Mouse (Mus musculus): ENCODE results near the gene Spred2.

Gene Spred2

DNA sequence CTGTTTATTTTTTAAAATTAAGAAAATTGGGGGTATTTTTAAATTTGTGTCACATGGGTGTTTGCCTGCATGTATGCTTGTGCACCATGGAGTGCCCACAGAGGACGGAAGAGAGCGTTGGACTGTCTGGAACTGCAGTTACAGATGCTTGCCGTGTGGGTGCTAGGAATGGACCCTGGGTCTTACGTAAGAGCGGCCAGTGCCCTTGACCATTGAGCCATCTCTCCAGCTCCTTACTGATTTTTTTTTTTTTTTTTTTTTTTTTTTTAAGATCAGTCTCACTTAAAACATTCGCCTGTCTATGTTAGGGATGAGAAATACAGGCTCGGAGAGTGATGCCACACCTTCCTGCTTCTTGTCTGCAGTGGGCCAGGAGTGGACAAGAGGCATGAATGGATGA is 29.7 kb downstream of the Spred2 start:
- DNase-seq (ENCODE audit: low spot score) = no peak

DNA sequence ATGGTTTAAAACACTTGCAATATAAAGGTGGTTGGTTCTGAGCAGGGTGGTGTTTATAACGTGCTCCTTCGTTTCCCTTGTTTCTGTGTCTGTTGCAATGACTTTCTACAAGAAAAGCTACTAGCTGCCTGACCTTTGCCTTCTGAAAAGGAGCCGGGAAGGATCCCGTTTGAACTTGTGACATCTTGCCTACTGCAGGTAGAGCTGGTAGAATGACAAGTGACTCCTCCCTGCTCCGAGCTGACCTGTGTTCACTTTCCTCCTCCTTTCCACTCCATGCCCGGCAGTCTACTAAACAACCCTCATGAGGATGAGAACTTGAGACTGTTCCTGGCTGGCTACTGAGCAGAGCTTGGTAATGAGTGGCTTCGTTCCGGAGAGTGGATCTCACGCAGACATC is 30.9 kb downstream of the Spred2 start:
- DNase-seq (ENCODE audit: low spot score) = no peak

DNA sequence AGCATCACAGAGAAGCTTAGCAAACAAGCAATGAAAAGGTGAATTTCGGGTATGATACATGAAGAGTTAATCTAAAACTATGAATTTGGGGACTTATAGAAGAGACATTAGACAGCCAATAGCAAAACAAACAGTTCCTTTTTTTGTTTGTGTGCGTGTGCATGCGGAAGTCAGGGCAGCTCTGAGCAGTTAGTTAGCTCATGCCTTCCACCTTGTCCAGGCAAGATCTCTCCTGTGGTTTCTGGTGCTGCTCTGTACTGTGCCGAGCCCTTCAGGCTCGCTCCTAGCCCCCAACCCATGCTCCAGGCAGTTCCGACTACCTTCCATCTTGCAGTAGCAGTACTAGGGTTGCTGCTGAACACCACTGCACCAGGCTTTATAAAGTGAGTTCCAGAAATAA is 31.5 kb downstream of the Spred2 start:
- no peak for DNase-seq (ENCODE audit: low spot score)

- no peak for DNase-seq (ENCODE audit: low spot score)
These were observed 34.8 kb downstream of the Spred2 start for GRCm38 (mm10) chr11:19959006-19959405.

- no peak for DNase-seq (ENCODE audit: low spot score)
These were observed 35.7 kb downstream of the Spred2 start for GRCm38 (mm10) chr11:19959897-19960296.

DNA sequence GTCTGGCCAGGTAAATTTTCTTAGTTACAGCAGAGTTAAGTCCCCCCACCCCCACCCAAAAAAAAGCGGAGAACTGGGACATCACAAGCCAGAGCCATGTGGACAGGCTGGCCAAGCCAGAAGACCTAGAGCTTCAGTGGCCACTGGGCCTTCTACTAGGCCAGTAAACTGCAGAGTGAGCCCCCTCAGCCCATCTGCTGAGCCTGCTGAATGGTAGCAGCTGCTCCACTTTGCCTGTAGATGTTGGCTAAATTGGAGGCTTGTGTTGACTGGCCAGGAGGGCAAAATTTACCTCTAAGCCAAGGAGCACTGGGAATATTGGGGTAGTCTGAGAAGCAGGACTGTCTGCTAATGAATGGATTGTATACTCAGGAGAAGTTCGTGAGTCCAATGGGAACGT is 36.4 kb downstream of the Spred2 start:
- no peak for DNase-seq (ENCODE audit: low spot score)

DNA sequence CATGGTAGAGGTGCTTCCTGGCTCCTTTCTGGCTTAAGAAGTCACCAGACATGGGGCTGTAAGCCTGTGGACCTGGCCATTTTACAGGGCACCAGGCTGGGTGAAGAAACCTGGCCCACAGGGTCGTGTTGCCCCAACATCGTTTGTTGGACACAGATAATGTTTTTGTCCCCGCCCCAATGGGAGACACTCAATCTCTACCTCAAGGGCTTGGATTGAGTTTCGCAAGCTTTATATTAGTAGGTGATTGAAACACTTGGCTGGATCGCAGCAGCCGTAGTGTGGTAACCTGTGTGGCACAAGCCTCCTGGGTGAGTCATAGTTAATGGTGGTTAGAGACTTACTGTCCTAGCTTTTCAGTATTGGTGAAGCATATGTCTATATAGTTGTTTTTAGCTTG is 36.9 kb downstream of the Spred2 start:
- DNase-seq (ENCODE audit: low spot score) = no peak

GRCm38 (mm10) chr11:19961766-19962365 is 37.7 kb downstream of the Spred2 start:
- no peak for DNase-seq (ENCODE audit: low spot score)

GRCm38 (mm10) chr11:19962796-19963195 is 38.6 kb downstream of the Spred2 start:
- no peak for DNase-seq (ENCODE audit: low spot score)

- DNase-seq (ENCODE audit: low spot score) = no peak
These were observed 39.6 kb downstream of the Spred2 start for GRCm38 (mm10) chr11:19963717-19964141.

DNA sequence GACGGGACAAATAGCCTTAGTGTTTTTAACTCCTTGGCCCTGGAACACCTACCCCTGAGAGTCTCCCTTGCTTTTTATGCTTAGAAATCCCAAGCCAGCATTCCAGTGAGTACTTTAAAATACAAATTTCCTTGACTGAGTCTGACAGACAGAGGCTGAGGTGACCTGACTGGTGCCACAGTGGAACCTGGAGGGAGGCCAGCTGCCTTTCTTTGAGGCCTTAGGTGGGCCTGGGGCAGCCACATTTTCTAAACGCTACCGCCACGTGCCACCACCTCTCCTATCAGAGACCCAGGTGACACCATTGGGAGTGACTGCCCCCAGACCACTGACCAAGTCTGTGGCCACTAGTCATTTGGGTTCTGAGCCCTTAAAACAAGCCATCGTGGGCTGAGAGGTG is 40.2 kb downstream of the Spred2 start:
- DNase-seq (ENCODE audit: low spot score) = no peak

- no peak for DNase-seq (ENCODE audit: low spot score)
These were observed 40.9 kb downstream of the Spred2 start for GRCm38 (mm10) chr11:19965037-19965611.

GRCm38 (mm10) chr11:19965664-19966063 is 41.5 kb downstream of the Spred2 start:
- DNase-seq (ENCODE audit: low spot score) = no peak

DNA sequence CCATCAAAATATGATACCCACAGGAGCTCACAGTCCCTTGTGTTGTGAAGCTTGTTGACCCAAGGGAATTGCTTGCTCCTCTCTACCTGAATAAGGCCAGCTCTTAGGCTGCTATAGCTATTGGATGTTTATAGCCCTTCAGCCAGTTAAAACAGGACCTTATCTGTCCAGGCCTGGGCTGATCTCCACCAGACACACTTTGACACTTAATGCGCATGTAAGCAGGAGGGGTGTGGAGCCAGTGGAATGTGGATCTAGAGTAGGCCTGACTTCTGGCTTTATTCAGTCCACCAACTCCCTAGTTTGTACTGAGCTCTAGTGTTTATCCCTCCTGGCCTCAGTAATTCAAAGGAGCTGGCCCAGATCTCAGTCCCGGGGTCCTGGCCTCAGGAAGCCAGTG is 42.1 kb downstream of the Spred2 start:
- no peak for DNase-seq (ENCODE audit: low spot score)

- DNase-seq (ENCODE audit: low spot score) = no peak
These were observed 45.4 kb downstream of the Spred2 start for GRCm38 (mm10) chr11:19969584-19969983.

- DNase-seq (ENCODE audit: low spot score) = no peak
These were observed 48.0 kb downstream of the Spred2 start for GRCm38 (mm10) chr11:19971954-19972750.

DNA sequence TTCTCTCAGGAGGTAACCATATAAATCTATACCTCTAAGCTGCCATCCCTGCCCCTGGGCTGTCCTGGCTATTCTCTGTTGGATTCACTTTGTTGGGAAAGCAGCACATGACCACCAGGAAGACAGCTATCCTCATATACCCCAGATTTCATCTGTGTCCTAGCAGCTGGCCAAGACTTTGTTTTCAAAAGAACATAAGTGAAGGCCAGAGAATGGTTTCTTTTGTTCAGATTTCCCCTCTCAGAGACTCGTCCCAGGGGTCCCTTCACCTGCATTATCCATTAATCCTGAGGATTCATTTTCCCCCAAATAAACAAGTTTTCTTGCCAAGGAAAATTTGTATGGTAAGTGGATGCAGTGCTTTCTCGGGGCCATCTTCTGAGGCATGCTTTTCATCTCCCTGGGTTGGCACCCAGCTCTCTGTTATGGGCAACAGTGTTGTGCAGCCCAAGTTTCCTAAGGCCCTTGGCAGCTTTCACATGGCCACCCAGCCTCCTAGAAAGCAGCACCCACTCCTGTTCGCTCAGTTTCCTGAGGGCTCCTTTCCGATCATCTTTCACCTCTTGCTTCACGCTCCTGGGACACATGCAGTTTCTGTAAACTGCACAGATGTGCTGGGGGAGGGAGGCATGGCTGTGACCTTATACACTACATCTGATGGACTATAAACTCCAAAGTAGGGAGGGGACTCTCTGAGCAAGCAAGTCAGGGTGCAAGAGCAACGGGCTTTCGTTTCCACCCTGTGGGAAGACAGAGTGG is 49.0 kb downstream of the Spred2 start:
- DNase-seq (ENCODE audit: low spot score) = no peak

DNA sequence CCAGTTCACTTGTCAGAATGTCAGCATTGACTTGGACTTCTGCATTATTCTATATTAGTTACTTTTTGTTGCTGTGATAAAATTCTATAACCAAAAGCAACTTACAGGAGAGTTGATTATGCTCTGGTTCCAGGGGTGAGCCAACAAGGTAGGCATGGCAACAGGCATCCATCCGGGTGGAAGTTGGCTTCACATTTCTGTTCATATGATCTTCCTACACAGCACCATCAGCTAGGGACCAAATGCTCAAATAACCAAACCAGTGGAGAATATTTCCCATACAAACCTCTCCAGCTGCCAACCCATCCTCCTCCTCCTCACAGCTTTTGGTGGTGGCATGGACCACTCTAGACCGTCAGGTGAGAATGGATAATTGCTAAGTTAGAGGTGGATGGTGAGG is 51.9 kb downstream of the Spred2 start:
- DNase-seq (ENCODE audit: low spot score) = no peak

- no peak for DNase-seq (ENCODE audit: low spot score)
These were observed 53.5 kb downstream of the Spred2 start for GRCm38 (mm10) chr11:19977687-19978086.

DNA sequence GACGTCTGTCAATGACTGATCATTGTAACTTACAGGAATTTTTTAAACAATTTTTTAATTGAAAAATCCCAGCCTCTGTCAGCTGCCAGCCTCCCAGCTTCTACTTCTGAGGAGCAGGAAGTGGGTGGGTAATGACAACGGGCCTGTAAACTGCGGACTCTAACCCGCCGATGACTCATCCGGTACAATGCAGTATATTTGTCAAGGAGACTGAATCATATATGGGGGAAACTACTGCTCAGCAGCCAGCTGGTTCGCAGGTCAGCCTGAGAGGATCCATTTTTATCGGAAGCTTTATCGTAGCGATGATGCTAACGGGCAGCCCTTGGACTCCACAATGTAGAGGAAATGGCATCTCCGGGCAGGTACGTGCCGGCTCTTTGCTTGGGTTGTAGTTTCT is 55.2 kb downstream of the Spred2 start:
- DNase-seq (ENCODE audit: low spot score) = no peak

DNA sequence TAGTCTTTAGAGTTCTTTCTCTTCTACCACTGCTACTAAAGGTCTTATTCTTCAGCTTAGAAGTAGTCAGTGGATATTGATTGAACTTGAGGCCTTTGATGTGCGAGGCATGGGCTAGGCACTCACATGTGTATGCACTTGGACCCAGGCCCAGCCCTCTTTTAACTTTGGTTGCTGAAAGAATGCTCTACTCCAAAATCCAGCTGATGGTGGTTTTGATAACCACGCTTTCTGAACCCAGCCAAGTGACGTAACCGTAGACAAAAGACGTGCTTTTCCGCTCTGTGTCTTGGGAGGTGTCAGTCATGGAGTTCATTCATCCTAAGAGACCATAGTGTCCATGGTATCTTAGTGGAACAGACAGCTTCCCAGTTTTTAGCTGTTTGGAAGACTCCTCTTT is 57.9 kb downstream of the Spred2 start:
- no peak for DNase-seq (ENCODE audit: low spot score)

DNA sequence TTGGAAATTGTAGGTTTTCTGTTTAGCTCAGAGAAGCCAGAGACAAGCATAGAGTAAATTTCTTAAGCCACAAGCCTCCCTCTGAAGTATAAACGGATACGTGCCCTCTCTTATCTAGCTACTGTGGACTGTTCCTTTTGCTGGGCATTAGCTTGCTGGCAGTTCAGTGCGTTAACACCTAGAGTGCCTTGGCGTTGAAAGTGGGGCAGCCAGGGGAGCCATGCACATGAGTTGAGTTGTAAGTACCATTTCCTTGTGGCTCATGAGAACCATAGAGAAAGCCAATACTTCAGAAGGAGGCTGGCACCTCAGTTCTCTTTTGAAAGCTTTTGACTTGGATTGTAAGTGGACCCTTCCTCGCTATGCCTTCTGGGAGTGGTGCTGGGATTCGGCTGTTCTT is 58.6 kb downstream of the Spred2 start:
- no peak for DNase-seq (ENCODE audit: low spot score)

DNA sequence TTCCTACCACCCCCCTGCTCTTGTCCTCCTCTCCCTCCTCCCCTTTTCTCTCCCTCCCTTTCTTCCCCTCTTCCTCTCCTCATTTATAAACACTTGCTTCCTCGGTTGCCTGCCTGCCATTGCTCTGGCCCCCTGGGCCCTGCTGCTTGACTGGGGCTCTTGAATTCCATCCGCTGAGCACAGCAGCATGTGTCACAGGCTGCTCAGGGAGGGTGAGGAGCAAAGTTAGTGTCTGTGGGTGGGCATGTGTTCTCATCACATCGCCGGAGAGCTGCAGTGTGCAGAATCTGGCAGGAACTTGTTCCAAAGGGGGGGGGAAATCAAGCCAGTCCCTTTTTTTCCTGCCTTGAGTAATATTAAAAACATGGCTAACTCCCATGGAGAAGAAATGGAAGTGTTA is 59.1 kb downstream of the Spred2 start:
- DNase-seq (ENCODE audit: low spot score) = no peak

All from layer of hippocampus, adult 9-10 months (tissue).